Mouse (Mus musculus) thymus, adult 2 months (tissue): ENCODE results near the gene AL731706.2. TPM values are rescaled to one million over a fixed set of nuclear protein-coding genes. Genes with fewer than 3 reads are reported as not detected.
"Not testable (repeated sequence)": the region's sequence is repeated elsewhere in the genome, so short reads cannot be mapped to it uniquely, and the experiment has no call there.

Experiments
- DNase-seq: peaks from one replicate; pipeline ENCODE4 v3.0.0; 2021
- H3K27ac ChIP-seq: fragments of 200-500 bp; 2 replicates; pipeline ENCODE4 v1.5.1; 2012; ENCODE audit warnings: low read length, control low read depth; ENCODE audit not compliant: control insufficient read depth, insufficient read depth
- H3K27me3 ChIP-seq: fragments of 200-500 bp; 2 replicates; pipeline ENCODE4 v1.6.1; 2012; ENCODE audit warnings: mild to moderate bottlenecking, low read length, moderate library complexity, mixed read lengths; ENCODE audit not compliant: control insufficient read depth, insufficient read depth
- H3K36me3 ChIP-seq: fragments of 200-500 bp; 2 replicates; pipeline ENCODE4 v1.6.1; 2012; ENCODE audit warnings: mild to moderate bottlenecking, low read length, moderate library complexity; ENCODE audit not compliant: control insufficient read depth, insufficient read depth
- H3K4me1 ChIP-seq: fragments of 200-500 bp; replicated peaks from 2 replicates; pipeline ENCODE4 v1.6.1; 2012; ENCODE audit warnings: low read length; ENCODE audit not compliant: control insufficient read depth, insufficient read depth
- H3K4me3 ChIP-seq: fragments of 200-500 bp; 2 replicates; pipeline ENCODE4 v1.5.1; 2012; ENCODE audit warnings: mild to moderate bottlenecking, low read length, control low read depth, moderate library complexity; ENCODE audit not compliant: control insufficient read depth, insufficient read depth
- CTCF ChIP-seq: fragments of 200-500 bp; IDR thresholded peaks from 2 replicates; pipeline ENCODE4 v1.5.1; 2012; ENCODE audit warnings: mild to moderate bottlenecking, control low read depth, low read length, moderate library complexity, borderline replicate concordance; ENCODE audit not compliant: control insufficient read depth, poor library complexity, insufficient read depth; ENCODE audit errors: extremely low read depth
- POLR2A ChIP-seq: fragments of 200-500 bp; IDR thresholded peaks from 2 replicates; pipeline ENCODE4 v1.6.1; 2012; ENCODE audit warnings: mild to moderate bottlenecking, low read length, control low read depth, moderate library complexity; ENCODE audit not compliant: control insufficient read depth, poor library complexity, insufficient read depth; ENCODE audit errors: extremely low read depth
- WGBS: fragments of 180-500 bp; shearing (Covaris S2); methylation state at CpG from one replicate; pipeline ENCODE4 v1.1.7; 2018; 5-methylcytosine and 5-hydroxymethylcytosine counted together
- polyA plus RNA-seq: library from polyadenylated mRNA; depleted of rRNA; stranded (reverse); fragments of >200 nt; gene quantifications from 2 replicates; pipeline ENCODE4 v1.2.3, GENCODE M21; 2012

The AL731706.2 gene
- polyA plus RNA-seq, 1 experiment, result not detected

DNA sequence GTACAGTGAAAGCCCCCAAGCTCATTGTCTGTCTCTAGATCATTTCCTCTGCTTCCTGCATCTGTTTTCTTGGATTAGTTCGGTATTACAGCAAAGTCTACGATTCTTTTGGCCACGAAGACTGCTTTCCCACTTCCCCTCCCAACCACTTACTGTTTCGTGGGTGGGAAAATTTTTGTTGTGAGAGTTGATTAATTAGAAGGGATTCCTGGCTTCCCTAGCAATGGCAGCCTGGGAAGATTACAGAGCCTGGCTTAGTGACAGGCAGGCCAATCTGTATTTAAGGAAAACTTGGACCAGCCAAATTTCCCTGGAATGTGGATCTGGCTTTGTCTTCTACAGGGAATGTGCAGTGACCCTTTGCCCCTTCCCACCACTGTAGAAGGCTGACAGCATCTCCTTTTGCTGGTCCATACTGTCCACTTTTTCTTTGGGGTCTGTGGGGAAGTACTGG lies 26.5 kb upstream of the AL731706.2 start:
- no peak for DNase-seq
- Histone ChIP-seq H3K4me3 (no peak overlapping the region), H3K4me1 (no peaks in the 10 kb centered on the region), H3K36me3 (no peaks in the 10 kb centered on the region), H3K27ac (no peak overlapping the region), H3K27me3 (no peaks in the 10 kb centered on the region)
- TF ChIP-seq CTCF, result no peak
- no peak for TF ChIP-seq POLR2A
- whole genome bisulfite sequencing, result 42% methylated on average over 4 of the region's 4 CpGs

GRCm38 (mm10) chr2:136909298-136909697 lies 23.8 kb upstream of the AL731706.2 start:
- H3K27me3 ChIP-seq, result no peaks in the 10 kb centered on the region
- H3K36me3 ChIP-seq, result no peaks in the 10 kb centered on the region
- no peak overlapping the region for H3K27ac ChIP-seq
- H3K4me1 ChIP-seq, result no peaks in the 10 kb centered on the region
- WGBS, result 98% methylated on average over 2 of the region's 2 CpGs
- no peak for TF ChIP-seq POLR2A
- no peak for DNase-seq
- H3K4me3 ChIP-seq, result no peak overlapping the region

GRCm38 (mm10) chr2:136908596-136908995 lies 23.1 kb upstream of the AL731706.2 start:
- H3K27ac ChIP-seq, result no peak overlapping the region
- DNase-seq, result no peak
- TF ChIP-seq POLR2A (no peak), CTCF (no peak)
- no peak overlapping the region for H3K4me3 ChIP-seq
- no peaks in the 10 kb centered on the region for H3K36me3 ChIP-seq
- H3K27me3 ChIP-seq, result no peaks in the 10 kb centered on the region
- H3K4me1 ChIP-seq, result no peaks in the 10 kb centered on the region
- 94% methylated on average over 3 of the region's 3 CpGs for WGBS

DNA sequence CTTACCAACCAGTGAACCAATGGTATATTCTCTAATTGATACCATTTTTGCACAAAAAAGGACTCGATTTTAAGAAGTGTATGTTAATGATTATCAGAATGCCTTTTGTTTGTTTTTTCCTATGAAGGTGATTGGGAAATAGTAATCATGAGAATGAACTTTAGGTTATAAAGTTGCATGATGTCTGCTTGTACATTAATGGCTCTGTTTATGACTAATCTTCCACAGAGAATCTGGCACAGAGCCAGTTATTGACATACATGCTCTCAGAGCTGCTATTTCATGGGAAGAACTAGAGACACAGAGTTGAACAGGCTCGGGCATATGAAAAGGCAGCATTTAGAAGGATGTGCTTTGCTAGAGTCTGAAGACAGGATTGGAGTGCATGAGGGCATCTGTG lies 10.7 kb upstream of the AL731706.2 start:
- H3K27me3 ChIP-seq, result no peaks in the 10 kb centered on the region
- H3K4me1 ChIP-seq, result no peaks in the 10 kb centered on the region
- H3K4me3 ChIP-seq, result no peak overlapping the region
- DNase-seq, result no peak
- H3K27ac ChIP-seq, result no peak overlapping the region
- WGBS, result 92% methylated on average over 2 of the region's 2 CpGs
- TF ChIP-seq POLR2A (no peak), CTCF (no peak)
- H3K36me3 ChIP-seq, result no peaks in the 10 kb centered on the region

DNA sequence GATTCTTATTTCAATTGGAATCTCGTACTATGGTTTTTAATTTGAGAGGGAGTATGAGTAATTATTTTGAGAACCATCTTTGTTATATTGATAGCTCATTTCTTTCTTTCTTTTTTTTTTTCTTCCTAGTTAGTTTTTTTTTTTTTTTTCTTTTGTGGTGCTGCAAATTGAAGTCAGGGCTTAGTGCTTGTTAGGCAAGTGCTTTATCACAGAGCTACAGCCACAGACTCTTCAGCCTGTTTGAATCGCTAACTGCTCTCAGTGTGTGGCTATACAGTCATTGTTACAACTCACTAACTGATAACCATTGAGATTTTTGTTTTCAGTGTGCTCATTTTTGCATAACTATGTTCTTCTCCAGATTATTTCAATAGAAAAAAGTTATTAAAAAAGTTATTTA lies 9.0 kb upstream of the AL731706.2 start:
- Histone ChIP-seq H3K4me1 (no peaks in the 10 kb centered on the region), H3K36me3 (no peaks in the 10 kb centered on the region), H3K4me3 (no peak overlapping the region), H3K27ac (no peak overlapping the region), H3K27me3 (no peaks in the 10 kb centered on the region)
- 100% methylated on average over 2 of the region's 2 CpGs for WGBS
- no peak for DNase-seq
- TF ChIP-seq POLR2A (no peak), CTCF (no peak)

- Histone ChIP-seq H3K27me3 (no peaks in the 10 kb centered on the region), H3K36me3 (no peaks in the 10 kb centered on the region), H3K4me3 (peak overlapping the region; percentile 67), H3K27ac (no peak overlapping the region), H3K4me1 (no peaks in the 10 kb centered on the region)
- peak; percentile 93 for DNase-seq
- WGBS, result under 1% methylated on average over 23 of the region's 23 CpGs
- TF ChIP-seq POLR2A (peak; percentile 62; the same call in 1 of the 2 replicates), CTCF (no peak)
Measured at GRCm38 (mm10) chr2:136891951-136892371, 6.5 kb upstream of the AL731706.2 start.

- DNase-seq, result peak; percentile 99
- Histone ChIP-seq H3K4me3 (peak within 1 kb of the TSS; percentile 99), H3K27ac (peak within 1 kb of the TSS; percentile 91), H3K4me1 (no peaks in the 10 kb centered on the region), H3K27me3 (no peaks in the 10 kb centered on the region), H3K36me3 (no peaks in the 10 kb centered on the region)
- WGBS, result under 1% methylated on average over 49 of the region's 49 CpGs
- TF ChIP-seq CTCF (peak; percentile 36; the same call in 1 of the 2 replicates), POLR2A (peak; percentile 76)
Measured at GRCm38 (mm10) chr2:136891068-136891950, 5.8 kb upstream of the AL731706.2 start, which contains the start of the genes Slx4ip, AL731706.1 and Mkks. Gene Slx4ip (plus strand): TSS chr2:136891218. Gene AL731706.1 (minus strand): TSS chr2:136891389. Gene Mkks (minus strand): TSS chr2:136891389.

DNA sequence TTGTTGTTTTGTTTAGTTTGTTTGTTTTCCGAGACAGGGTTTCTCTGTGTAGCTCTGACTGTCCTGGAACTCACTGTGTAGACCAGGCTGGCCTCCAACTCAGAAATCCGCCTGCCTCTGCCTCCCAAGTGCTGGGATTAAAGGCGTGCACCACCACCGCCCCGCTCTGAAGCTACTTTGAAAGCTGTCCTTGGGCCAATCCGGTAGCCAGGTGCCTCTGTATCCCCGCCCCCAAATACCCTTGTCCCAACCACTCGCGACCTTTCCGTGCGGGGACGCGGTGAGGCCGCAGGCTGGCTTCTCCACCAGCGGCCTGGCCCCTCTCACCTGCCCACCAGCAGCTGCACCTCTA lies 5.2 kb upstream of the AL731706.2 start:
- Histone ChIP-seq H3K27ac (peak overlapping the region; percentile 91), H3K4me3 (peak overlapping the region; percentile 99)
- not testable (repeated sequence) for DNase-seq, H3K4me1 ChIP-seq, H3K27me3 ChIP-seq, H3K36me3 ChIP-seq
- WGBS, result 5% methylated on average over 15 of the region's 15 CpGs
